Mouse (Mus musculus): ENCODE results near the gene Tmem206.

DNA sequence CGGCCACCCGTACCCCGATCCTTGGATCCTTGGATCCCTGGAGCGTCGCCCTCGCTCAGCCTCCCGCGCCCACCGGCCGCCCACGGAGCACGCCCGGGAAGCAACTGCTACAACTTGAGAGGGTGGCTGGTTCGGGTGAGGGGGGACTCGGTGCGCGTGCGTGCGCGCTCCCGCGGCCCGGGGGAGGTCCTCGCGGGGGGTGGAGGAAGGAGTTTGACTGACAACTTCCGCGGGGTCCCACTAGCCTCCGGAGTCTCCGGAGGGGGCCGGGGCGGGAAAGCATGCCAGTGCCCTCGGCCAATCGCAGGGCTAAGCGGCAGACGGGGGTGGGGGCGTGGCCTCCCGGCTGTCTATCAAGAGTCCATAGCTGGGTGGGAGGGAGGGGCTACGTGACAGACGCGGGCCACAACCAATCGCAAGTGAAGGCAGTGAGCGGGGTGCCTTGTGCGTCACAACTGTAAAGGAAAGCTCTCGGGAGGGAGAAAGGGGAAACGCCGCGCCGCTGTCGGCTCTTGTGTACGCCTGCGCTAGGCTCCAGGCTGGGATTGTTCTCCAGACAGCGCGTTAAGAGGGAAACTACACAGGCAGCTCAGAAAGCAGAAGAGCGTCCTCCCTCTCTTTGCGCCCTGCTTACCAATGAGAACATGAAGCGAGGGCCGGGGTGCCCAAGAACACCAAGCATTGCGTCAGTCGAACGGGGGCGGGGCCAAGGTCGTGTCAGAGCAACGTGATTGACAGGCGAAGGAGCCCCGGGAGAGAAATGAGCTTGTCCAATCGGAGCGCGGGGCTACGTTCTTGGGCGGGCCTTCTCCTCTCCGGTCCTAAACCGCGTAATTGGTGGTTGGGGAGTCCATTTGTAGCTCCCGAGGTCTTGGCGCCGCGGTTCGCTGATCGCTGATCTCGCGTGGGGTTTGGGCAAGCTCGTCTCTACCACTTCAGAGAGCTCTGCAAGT, 71.5 kb downstream of the Tmem206 start:
- peak; percentile 40; the same call in 1 of the 2 replicates for TF ChIP-seq CTCF (IDR thresholded peaks at IDR 0.05; ENCODE audit: borderline replicate concordance, control insufficient read depth, extremely low read depth, insufficient read depth, low read length, poor library complexity)
- TF ChIP-seq POLR2A (IDR thresholded peaks at IDR 0.05; ENCODE audit: control insufficient read depth, extremely low read depth, insufficient read depth, low read length, poor library complexity) = peak; percentile 92

Measured in thymus, adult 2 months (tissue).